Mouse (Mus musculus) lung, postnatal 36 days (tissue): ENCODE measurements at regions not wholly inside any gene's neighbourhood (a gene's known extent, or its start where the extent isn't known, plus 50 kb on each side); places are given as distances from the start of the nearest gene placed in this dataset.

Source experiments
- DNase-seq: peaks from one replicate; pipeline ENCODE4 v3.0.0; 2022; ENCODE audit warnings: mixed read lengths

DNA sequence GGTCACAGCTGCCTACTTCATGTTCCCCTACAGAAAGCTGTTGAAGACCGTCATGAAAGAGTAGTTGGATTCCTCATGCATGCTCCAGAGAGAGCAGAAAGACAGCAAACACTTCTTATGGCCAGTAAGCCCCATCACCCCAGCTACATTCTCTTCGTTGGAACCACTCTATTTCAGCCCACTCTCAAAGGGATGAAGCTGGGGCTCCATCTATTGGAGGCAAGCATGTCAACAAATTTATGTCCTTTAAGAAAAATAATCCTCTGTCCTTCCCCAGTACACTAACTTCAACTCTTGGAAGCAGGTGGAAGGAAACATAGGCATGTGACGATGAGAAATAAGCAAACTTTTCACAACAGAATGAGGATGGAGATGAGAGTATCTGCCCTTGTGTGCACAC is 438.5 kb downstream of the Cdk5rap2 start:
- no peak for DNase-seq

DNA sequence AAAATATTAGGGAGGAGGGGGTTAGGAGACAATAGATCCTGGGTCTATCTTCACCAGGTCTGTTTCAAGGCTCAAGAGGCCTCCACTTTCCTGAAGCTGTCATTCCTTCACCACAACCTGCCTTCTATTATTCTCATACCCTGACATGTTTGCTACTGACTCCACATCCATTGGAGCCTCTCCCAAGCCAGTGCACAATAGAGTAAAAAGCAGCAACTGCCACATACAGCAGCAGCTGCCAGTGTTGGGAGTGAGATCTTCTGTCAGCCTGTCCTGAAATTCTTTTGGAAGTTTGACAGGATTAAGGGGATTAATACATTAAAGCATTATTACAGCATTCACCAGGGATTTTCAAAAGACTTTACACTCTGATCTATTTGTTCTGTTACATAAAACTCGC is 441.8 kb downstream of the Cdk5rap2 start:
- no peak for DNase-seq
